Mouse (Mus musculus) large intestine, adult 2 months (tissue): ENCODE measurements around the gene Rbm34. TPM values are rescaled to one million over a fixed set of nuclear protein-coding genes. Genes with fewer than 3 reads are reported as not detected.
"Not testable (repeated sequence)": the region's sequence is repeated elsewhere in the genome, so short reads cannot be mapped to it uniquely, and the experiment has no call there.

Source experiments
- DNase-seq: peaks from one replicate; pipeline ENCODE4 v3.0.0-alpha.2; 2012; ENCODE audit warnings: low read depth, low spot score
- WGBS: fragments of 180-500 bp; shearing (Covaris S2); methylation state at CpG from one replicate; pipeline ENCODE4 v1.1.7; 2018; 5-methylcytosine and 5-hydroxymethylcytosine counted together
- polyA plus RNA-seq: library from polyadenylated mRNA; depleted of rRNA; stranded (reverse); fragments of >200 nt; gene quantifications from 2 replicates; pipeline ENCODE4 v1.2.3, GENCODE M21; 2012; rRNA removed

Rbm34 gene
- 1.9 and 2.7 TPM in 2 replicates for polyA plus RNA-seq

GRCm38 (mm10) chr8:126970579-126971313 is at the start of gene Rbm34:
Gene Rbm34 (minus strand): TSS chr8:126971071.
- peak; percentile 83 for DNase-seq
- WGBS: under 1% methylated on average over 50 of the region's 50 CpGs

- 72% methylated on average over 9 of the region's 9 CpGs for WGBS
- no peak for DNase-seq
Observed at GRCm38 (mm10) chr8:127011668-127012067, 40.8 kb upstream of the Rbm34 start.

GRCm38 (mm10) chr8:126994506-126994905 is 23.6 kb upstream of the Rbm34 start:
- no peak for DNase-seq
- 68% methylated on average over 1 of the region's 1 CpGs for WGBS

- 72% methylated on average over 5 of the region's 5 CpGs for WGBS
- no peak for DNase-seq
Observed at GRCm38 (mm10) chr8:126989363-126990153, 18.7 kb upstream of the Rbm34 start.

- no peak for DNase-seq
- WGBS: 81% methylated on average over 16 of the region's 16 CpGs
Observed at GRCm38 (mm10) chr8:126988346-126989006, 17.6 kb upstream of the Rbm34 start.

GRCm38 (mm10) chr8:126986495-126986894 is 15.6 kb upstream of the Rbm34 start:
- DNase-seq: peak; percentile 84
- WGBS: 2% methylated on average over 12 of the region's 12 CpGs

GRCm38 (mm10) chr8:126980046-126980445 is 9.2 kb upstream of the Rbm34 start:
- 38% methylated on average over 5 of the region's 5 CpGs for WGBS
- no peak for DNase-seq

- no peak for DNase-seq
- 7% methylated on average over 27 of the region's 27 CpGs for WGBS
Observed at GRCm38 (mm10) chr8:126979091-126979920, 8.4 kb upstream of the Rbm34 start.

- 20% methylated on average over 3 of the region's 3 CpGs for WGBS
- not testable (repeated sequence) for DNase-seq
Observed at GRCm38 (mm10) chr8:126978535-126978934, 7.7 kb upstream of the Rbm34 start.

- 84% methylated on average over 10 of the region's 10 CpGs for WGBS
Observed at GRCm38 (mm10) chr8:126978028-126978427, 7.2 kb upstream of the Rbm34 start.

GRCm38 (mm10) chr8:126976608-126977348 is 5.9 kb upstream of the Rbm34 start:
- DNase-seq: no peak
- WGBS: 76% methylated on average over 8 of the region's 8 CpGs

More at GRCm38 (mm10) chr8:126978028-126978427, 7.2 kb upstream of the Rbm34 start:
- no peak for DNase-seq

- no peak for DNase-seq
- WGBS: 5% methylated on average over 1 of the region's 1 CpGs
Observed at GRCm38 (mm10) chr8:126975706-126976105, 4.8 kb upstream of the Rbm34 start.

- 64% methylated on average over 4 of the region's 4 CpGs for WGBS
- no peak for DNase-seq
Observed at GRCm38 (mm10) chr8:126974511-126974910, 3.6 kb upstream of the Rbm34 start.

GRCm38 (mm10) chr8:126973686-126974265 is 2.9 kb upstream of the Rbm34 start:
- no peak for DNase-seq
- 53% methylated on average over 9 of the region's 9 CpGs for WGBS

GRCm38 (mm10) chr8:126972649-126973048 is 1.8 kb upstream of the Rbm34 start:
- WGBS: 75% methylated on average over 2 of the region's 2 CpGs
- no peak for DNase-seq

- WGBS: 92% methylated on average over 2 of the region's 2 CpGs
- no peak for DNase-seq
Observed at GRCm38 (mm10) chr8:126972102-126972501, 1.2 kb upstream of the Rbm34 start.

- WGBS: 3% methylated on average over 13 of the region's 13 CpGs
- DNase-seq: no peak
Observed at GRCm38 (mm10) chr8:126971314-126971664, 418 bp upstream of the Rbm34 start.

GRCm38 (mm10) chr8:126969546-126969945 is 1.3 kb downstream of the Rbm34 start:
- no peak for DNase-seq
- 49% methylated on average over 1 of the region's 1 CpGs for WGBS

- 93% methylated on average over 6 of the region's 6 CpGs for WGBS
- no peak for DNase-seq
Observed at GRCm38 (mm10) chr8:126968107-126968506, 2.8 kb downstream of the Rbm34 start.
